7 mouse cellular contexts compared by ENCODE assay signal in the genomic region with DNA sequence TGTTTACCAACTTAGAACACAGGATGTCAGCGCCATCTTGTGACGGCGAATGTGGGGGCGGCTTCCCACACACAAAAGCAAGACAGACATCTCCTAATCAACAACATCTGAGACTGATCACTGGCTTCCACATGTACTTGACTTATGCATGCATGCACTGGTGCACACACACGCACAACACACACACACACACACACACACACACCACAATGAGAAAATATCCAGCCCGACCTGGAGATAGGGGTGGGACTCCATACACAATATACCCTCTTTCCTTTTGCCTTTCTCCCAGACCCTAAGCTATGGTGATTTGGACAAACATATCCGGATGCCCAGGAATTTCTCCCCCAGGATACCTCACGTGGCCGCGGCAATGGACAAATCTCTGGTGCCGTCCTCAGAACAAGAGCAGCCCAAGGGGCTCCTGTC. TPM values are rescaled to one million over a fixed set of nuclear protein-coding genes. Genes with fewer than 3 reads are reported as not detected.
DNase-seq lines count a peak whose midpoint lies in the region; ATAC-seq and TF ChIP-seq lines count a peak whose summit lies in the region.

No protein-coding gene starts in this region.

- no peak for TF ChIP-seq EP300 in ES-Bruce4 (IDR thresholded peaks at IDR 0.05; ENCODE audit: insufficient read depth, low read depth, low read length)

- WGBS in heart, embryonic 12.5 days = 32% methylated on average over 11 of the region's 11 CpGs
- WGBS in kidney, postnatal 0 days = 30% methylated on average over 11 of the region's 11 CpGs

- H3K27ac ChIP-seq in ES-Bruce4 (ENCODE audit: insufficient read depth, low read length) = peak overlapping the region; percentile 69
- H3K27ac ChIP-seq in brown adipose tissue, adult 24 weeks (replicated peaks; ENCODE audit: low read depth, low read length) = peak overlapping the region; percentile 88
- H3K27ac ChIP-seq in heart, embryonic 12.5 days (ENCODE audit: poor library complexity, severe bottlenecking) = peak overlapping the region; percentile 38; the same call in 1 of the 2 replicates
- H3K27ac ChIP-seq in kidney, postnatal 0 days = peak overlapping the region; percentile 89

- peak overlapping the region; percentile 85 for H3K4me3 ChIP-seq in ES-Bruce4 (ENCODE audit: low read depth, low read length)
- peak overlapping the region; percentile 47 for H3K4me3 ChIP-seq in brown adipose tissue, adult 24 weeks (ENCODE audit: insufficient read depth, low read depth, low read length)
- H3K4me3 ChIP-seq in heart, embryonic 12.5 days = peak overlapping the region; percentile 17
- H3K4me3 ChIP-seq in kidney, postnatal 0 days (replicated peaks; ENCODE audit: low read depth, low read length) = no peak overlapping the region

- no peak for TF ChIP-seq CTCF in ES-Bruce4 (IDR thresholded peaks at IDR 0.05; ENCODE audit: low read depth, low read length)
- peak; percentile 28; the same call in 1 of the 2 replicates for TF ChIP-seq CTCF in kidney, postnatal 0 days (IDR thresholded peaks at IDR 0.05; ENCODE audit: low read depth)

- DNase-seq in kidney, postnatal 0 days (ENCODE audit: low spot score) = peak; percentile 75
- DNase-seq in lung, postnatal 4 days = peak; percentile 39 to 56
- peak; percentile 48 to 59 for DNase-seq in spleen, postnatal 36 days (ENCODE audit: low spot score in 2 of 2)
- DNase-seq in gastrocnemius, adult 8-10 months (ENCODE audit: low spot score in 2 of 2) = no peak

- no peaks in the 10 kb centered on the region for H3K27me3 ChIP-seq in ES-Bruce4 (ENCODE audit: control insufficient read depth, insufficient read depth, low read length, poor library complexity, severe bottlenecking)
- H3K27me3 ChIP-seq in heart, embryonic 12.5 days (replicated peaks) = no peaks in the 10 kb centered on the region
- H3K27me3 ChIP-seq in kidney, postnatal 0 days (ENCODE audit: insufficient read depth, low read length) = no peaks in the 10 kb centered on the region

- no peaks in the 10 kb centered on the region for H3K36me3 ChIP-seq in ES-Bruce4 (ENCODE audit: control insufficient read depth, insufficient read depth, low read length, poor library complexity, severe bottlenecking)
- no peaks in the 10 kb centered on the region for H3K36me3 ChIP-seq in heart, embryonic 12.5 days
- H3K36me3 ChIP-seq in kidney, postnatal 0 days (ENCODE audit: insufficient read depth, low read length) = no peaks in the 10 kb centered on the region

- peak overlapping the region; percentile 41 for H3K9ac ChIP-seq in ES-Bruce4 (ENCODE audit: low read depth, poor library complexity, severe bottlenecking)
- peak overlapping the region; percentile 55; the same call in 1 of the 2 replicates for H3K9ac ChIP-seq in heart, embryonic 12.5 days
- H3K9ac ChIP-seq in kidney, postnatal 0 days (ENCODE audit: low read depth, low read length) = peak overlapping the region; percentile 19; the same call in 1 of the 2 replicates

- H3K4me1 ChIP-seq in ES-Bruce4 (ENCODE audit: control insufficient read depth, insufficient read depth, low read length) = no peaks in the 10 kb centered on the region
- H3K4me1 ChIP-seq in brown adipose tissue, adult 24 weeks (ENCODE audit: control insufficient read depth, insufficient read depth, insufficient read length, low read length) = peaks cover 11% of the 10 kb centered on the region; the same call in 1 of the 2 replicates
- H3K4me1 ChIP-seq in heart, embryonic 12.5 days (replicated peaks) = peaks cover 12% of the 10 kb centered on the region
- H3K4me1 ChIP-seq in kidney, postnatal 0 days (replicated peaks; ENCODE audit: insufficient read depth, low read length) = peaks cover 6% of the 10 kb centered on the region; the same call in 1 of the 2 replicates

- TF ChIP-seq POLR2A in ES-Bruce4 (IDR thresholded peaks at IDR 0.05; ENCODE audit: insufficient read depth, low read length) = no peak

- no peak for ATAC-seq in heart, embryonic 12.5 days (ENCODE audit: insufficient number of reproducible peaks, low FRiP score)
- peak; percentile 54 for ATAC-seq in kidney, postnatal 0 days (replicated peaks; ENCODE audit: low FRiP score, low read depth)

- 0 out of 2 replicates have a peak, but pooled peaks cover 3% of the 10 kb centered on the region for H3K9me3 ChIP-seq in ES-Bruce4 (replicated peaks; ENCODE audit: control insufficient read depth, insufficient read depth, low read length, poor library complexity, severe bottlenecking)
- no peaks in the 10 kb centered on the region for H3K9me3 ChIP-seq in heart, embryonic 12.5 days (replicated peaks)
- H3K9me3 ChIP-seq in kidney, postnatal 0 days (replicated peaks; ENCODE audit: low read length) = no peaks in the 10 kb centered on the region

- H3K4me2 ChIP-seq in heart, embryonic 12.5 days = peak overlapping the region; percentile 42
- peak overlapping the region; percentile 43 for H3K4me2 ChIP-seq in kidney, postnatal 0 days (ENCODE audit: low read length)

RNA-seq across cellular contexts. Expression of a gene that starts 3.2 kb away (rescaled TPM):
- 48.9 TPM in 2 replicates for polyA plus RNA-seq in ES-Bruce4 (2011; ENCODE audit: insufficient read depth, insufficient read length, low read depth, missing spikeins)
- polyA plus RNA-seq in brown adipose tissue, adult 24 weeks (2012; ENCODE audit: insufficient read depth, insufficient read length, missing spikeins) = 8.4 and 10.1 TPM in 2 replicates
- 62.7 and 69.9 TPM in 2 replicates for polyA plus RNA-seq in heart, embryonic 12.5 days (2016; fragmentation: Nextera tagmentation; extraction: Ambion mirVana)
- 41.0 and 43.1 TPM in 2 replicates for polyA plus RNA-seq in kidney, postnatal 0 days (2015; fragmentation: Nextera tagmentation; extraction: Ambion mirVana)
- total RNA-seq in gastrocnemius, adult 8-10 months (2022) = 10 to 100 TPM; 21.1 to 27.1 (median 25.0) TPM

RNA-seq across cellular contexts. Expression of a gene that starts 25.6 kb away (rescaled TPM):
- polyA plus RNA-seq in ES-Bruce4 (2011; ENCODE audit: insufficient read depth, insufficient read length, low read depth, missing spikeins) = 0.21 and 0.68 TPM in 2 replicates
- polyA plus RNA-seq in brown adipose tissue, adult 24 weeks (2012; ENCODE audit: insufficient read depth, insufficient read length, missing spikeins) = not detected in 2 replicates
- polyA plus RNA-seq in heart, embryonic 12.5 days (2016; fragmentation: Nextera tagmentation; extraction: Ambion mirVana) = 0.19 TPM in 1 of 2 replicates, not detected in the other
- 0.05 and 0.10 TPM in 2 replicates for polyA plus RNA-seq in kidney, postnatal 0 days (2015; fragmentation: Nextera tagmentation; extraction: Ambion mirVana)
- total RNA-seq in gastrocnemius, adult 8-10 months (2022) = not detected

RNA-seq across cellular contexts. Expression of a gene that starts 32.4 kb away (rescaled TPM):
- 9.8 and 11.6 TPM in 2 replicates for polyA plus RNA-seq in ES-Bruce4 (2011; ENCODE audit: insufficient read depth, insufficient read length, low read depth, missing spikeins)
- polyA plus RNA-seq in brown adipose tissue, adult 24 weeks (2012; ENCODE audit: insufficient read depth, insufficient read length, missing spikeins) = 48.4 and 53.8 TPM in 2 replicates
- 9.0 and 11.8 TPM in 2 replicates for polyA plus RNA-seq in heart, embryonic 12.5 days (2016; fragmentation: Nextera tagmentation; extraction: Ambion mirVana)
- 10.5 and 10.8 TPM in 2 replicates for polyA plus RNA-seq in kidney, postnatal 0 days (2015; fragmentation: Nextera tagmentation; extraction: Ambion mirVana)
- total RNA-seq in gastrocnemius, adult 8-10 months (2022) = 10 to 100 TPM; 35.8 to 42.1 (median 39.3) TPM

RNA-seq across cellular contexts. Expression of a gene that starts 39.0 kb away (rescaled TPM):
- not detected in 2 replicates for polyA plus RNA-seq in ES-Bruce4 (2011; ENCODE audit: insufficient read depth, insufficient read length, low read depth, missing spikeins)
- polyA plus RNA-seq in brown adipose tissue, adult 24 weeks (2012; ENCODE audit: insufficient read depth, insufficient read length, missing spikeins) = not detected in 2 replicates
- polyA plus RNA-seq in heart, embryonic 12.5 days (2016; fragmentation: Nextera tagmentation; extraction: Ambion mirVana) = not detected in 2 replicates
- polyA plus RNA-seq in kidney, postnatal 0 days (2015; fragmentation: Nextera tagmentation; extraction: Ambion mirVana) = 0.06 TPM in 1 of 2 replicates, not detected in the other
- not detected for total RNA-seq in gastrocnemius, adult 8-10 months (2022)

RNA-seq across cellular contexts. Expression of a gene that starts 50.9 kb away (rescaled TPM):
- polyA plus RNA-seq in ES-Bruce4 (2011; ENCODE audit: insufficient read depth, insufficient read length, low read depth, missing spikeins) = 44.6 and 46.1 TPM in 2 replicates
- 8.8 and 10.1 TPM in 2 replicates for polyA plus RNA-seq in brown adipose tissue, adult 24 weeks (2012; ENCODE audit: insufficient read depth, insufficient read length, missing spikeins)
- polyA plus RNA-seq in heart, embryonic 12.5 days (2016; fragmentation: Nextera tagmentation; extraction: Ambion mirVana) = 35.0 and 35.3 TPM in 2 replicates
- 20.0 and 20.5 TPM in 2 replicates for polyA plus RNA-seq in kidney, postnatal 0 days (2015; fragmentation: Nextera tagmentation; extraction: Ambion mirVana)
- total RNA-seq in gastrocnemius, adult 8-10 months (2022) = 10 to 100 TPM; 20.6 to 24.8 (median 22.5) TPM

Comparison
In these comparisons a context has a peak if more than half of its experiments do, and no peak if none do; other contexts are left out.
1. H3K27ac ChIP-seq: peak in every context shown above with its lines; median percentile 89 in kidney, postnatal 0 days; 88 in brown adipose tissue, adult 24 weeks; 69 in ES-Bruce4; 38 in heart, embryonic 12.5 days.
2. DNase-seq: peak in kidney, postnatal 0 days (single experiment), lung, postnatal 4 days (2 of 2) and spleen, postnatal 36 days (2 of 2); none in gastrocnemius, adult 8-10 months (0 of 2).
3. Peak in every context shown above with its lines, with median percentiles within 50 percentile points of each other: H3K9ac ChIP-seq.